Mouse (Mus musculus): ENCODE measurements around the gene Arid1b. TPM values are rescaled to one million over a fixed set of nuclear protein-coding genes. Genes with fewer than 3 reads are reported as not detected.

Gene Arid1b
- polyA plus RNA-seq, 1 experiment from 2014 or later, result 7.2 TPM

DNA sequence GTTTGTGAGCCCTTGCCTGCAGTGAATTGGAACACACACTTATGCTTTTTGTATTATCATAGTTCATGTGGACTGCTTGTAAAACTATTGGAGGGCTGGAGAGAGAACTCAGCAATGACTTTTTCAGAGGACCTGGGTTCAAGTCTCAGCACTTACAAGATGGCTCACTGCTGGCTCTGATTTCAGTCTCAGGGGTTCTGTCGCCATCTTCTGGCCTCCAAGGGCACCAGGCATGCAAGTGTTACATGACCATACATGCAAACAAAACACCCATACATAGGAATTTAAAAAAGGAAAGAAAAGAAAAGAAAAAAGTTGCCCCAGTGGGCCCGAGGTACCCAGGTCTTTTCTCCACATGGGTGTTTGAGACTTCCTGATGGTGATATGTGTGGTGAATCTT is 32.4 kb downstream of the Arid1b start:
- no peaks in the 10 kb centered on the region for H3K27me3 ChIP-seq (replicated peaks; ENCODE audit: insufficient read depth, low read length)

DNA sequence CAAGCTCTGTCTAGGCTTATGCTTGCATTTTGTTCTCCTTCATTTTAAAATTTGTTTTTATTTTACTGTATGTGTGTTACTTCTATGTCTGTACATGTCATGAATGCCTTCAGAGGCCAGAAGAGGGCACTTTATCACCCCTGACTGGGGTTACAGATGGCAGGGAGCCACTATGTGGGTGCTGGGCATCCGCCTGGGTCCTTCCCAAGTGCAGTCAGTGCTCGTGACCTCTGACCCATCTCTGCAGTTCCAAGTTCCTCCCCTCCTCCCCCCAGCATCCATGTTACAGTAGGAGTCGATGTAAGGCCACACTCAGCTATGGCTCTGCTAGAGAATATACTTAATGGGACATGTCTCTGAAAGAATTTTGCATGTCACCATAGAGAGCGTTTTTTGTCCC is 35.0 kb downstream of the Arid1b start:
- no peak for TF ChIP-seq EP300 (IDR thresholded peaks at IDR 0.05)
- TF ChIP-seq CTCF (IDR thresholded peaks at IDR 0.05), result peak; percentile 11; the same call in 1 of the 2 replicates
- no peak for ATAC-seq
- no peak overlapping the region for H3K9ac ChIP-seq (replicated peaks; ENCODE audit: low read depth)
- H3K4me3 ChIP-seq (ENCODE audit: low read depth, low read length), result no peak overlapping the region
- H3K4me2 ChIP-seq (replicated peaks; ENCODE audit: low read depth, low read length), result no peak overlapping the region
- H3K9me3 ChIP-seq (ENCODE audit: low read length), result no peaks in the 10 kb centered on the region
- no peak overlapping the region for H3K27ac ChIP-seq (ENCODE audit: low read length)
- no peak for DNase-seq (ENCODE audit: low spot score)
- WGBS, result 82% methylated on average over 4 of the region's 4 CpGs
- no peaks in the 10 kb centered on the region for H3K27me3 ChIP-seq (replicated peaks; ENCODE audit: insufficient read depth, low read length)
- H3K36me3 ChIP-seq (ENCODE audit: insufficient read depth, low read length), result no peaks in the 10 kb centered on the region
- H3K4me1 ChIP-seq (ENCODE audit: insufficient read depth, low read depth, low read length), result peaks cover 8% of the 10 kb centered on the region; the same call in 1 of the 2 replicates

More for the DNA sequence above, 32.4 kb downstream of the Arid1b start:
- no peak overlapping the region for H3K4me3 ChIP-seq (ENCODE audit: low read depth, low read length)
- no peak overlapping the region for H3K9ac ChIP-seq (replicated peaks; ENCODE audit: low read depth)
- no peak for DNase-seq (ENCODE audit: low spot score)
- no peak for ATAC-seq
- H3K27ac ChIP-seq (ENCODE audit: low read length), result no peak overlapping the region
- TF ChIP-seq EP300 (IDR thresholded peaks at IDR 0.05) (no peak), CTCF (IDR thresholded peaks at IDR 0.05) (peak; percentile 53)
- H3K36me3 ChIP-seq (ENCODE audit: insufficient read depth, low read length), result no peaks in the 10 kb centered on the region
- peaks cover 18% of the 10 kb centered on the region for H3K4me1 ChIP-seq (ENCODE audit: insufficient read depth, low read depth, low read length)
- no peaks in the 10 kb centered on the region for H3K9me3 ChIP-seq (ENCODE audit: low read length)
- WGBS, result 58% methylated on average over 2 of the region's 2 CpGs
- no peak overlapping the region for H3K4me2 ChIP-seq (replicated peaks; ENCODE audit: low read depth, low read length)

DNA sequence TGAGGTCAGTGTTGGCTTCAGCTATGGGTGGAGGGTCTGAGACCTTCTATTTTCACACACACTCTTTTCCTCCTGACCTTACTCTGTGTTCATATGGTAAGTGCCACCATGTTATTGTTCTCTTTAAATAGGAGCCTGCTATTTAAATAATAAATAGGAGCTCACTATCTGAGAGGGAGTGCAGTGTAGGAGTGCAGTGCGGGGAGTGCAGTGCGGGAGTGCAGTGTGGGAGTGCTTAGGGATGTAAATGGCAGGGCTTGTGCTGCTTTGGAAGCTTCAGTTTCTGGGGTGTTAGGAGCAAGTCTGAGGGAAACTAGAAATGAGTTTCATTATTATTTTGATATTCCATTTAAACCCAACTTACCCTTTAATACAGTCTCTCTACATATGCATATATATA is 36.2 kb downstream of the Arid1b start:
- 78% methylated on average over 2 of the region's 2 CpGs for WGBS
- no peak for DNase-seq (ENCODE audit: low spot score)
- TF ChIP-seq CTCF (IDR thresholded peaks at IDR 0.05) (no peak), EP300 (IDR thresholded peaks at IDR 0.05) (no peak)
- Histone ChIP-seq H3K4me3 (ENCODE audit: low read depth, low read length) (no peak overlapping the region), H3K36me3 (ENCODE audit: insufficient read depth, low read length) (no peaks in the 10 kb centered on the region), H3K9me3 (ENCODE audit: low read length) (no peaks in the 10 kb centered on the region), H3K9ac (replicated peaks; ENCODE audit: low read depth) (no peak overlapping the region), H3K4me1 (ENCODE audit: insufficient read depth, low read depth, low read length) (peaks cover 8% of the 10 kb centered on the region; the same call in 1 of the 2 replicates), H3K27ac (ENCODE audit: low read length) (no peak overlapping the region), H3K4me2 (replicated peaks; ENCODE audit: low read depth, low read length) (no peak overlapping the region), H3K27me3 (replicated peaks; ENCODE audit: insufficient read depth, low read length) (no peaks in the 10 kb centered on the region)
- no peak for ATAC-seq

DNA sequence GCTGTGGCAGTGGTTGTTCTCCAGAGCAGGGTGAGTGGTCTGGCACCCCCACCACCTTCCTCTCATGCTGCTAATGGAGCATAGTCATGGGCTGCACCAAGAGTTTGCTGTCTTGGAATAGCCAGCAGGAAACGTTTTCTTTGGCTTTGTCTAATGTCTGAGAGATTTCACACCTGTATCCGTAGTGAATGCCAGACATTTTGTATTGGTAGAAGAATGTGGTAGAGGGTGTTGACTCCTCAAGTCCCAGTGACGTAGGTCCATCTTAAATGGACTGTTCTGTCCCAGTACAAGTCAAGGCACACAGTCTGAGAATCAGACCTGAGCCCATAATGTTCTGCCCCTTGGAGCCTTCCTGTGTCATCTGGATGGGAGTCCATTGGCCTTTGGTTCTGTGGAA is 39.2 kb downstream of the Arid1b start:
- no peak overlapping the region for H3K9ac ChIP-seq (replicated peaks; ENCODE audit: low read depth)
- no peak for DNase-seq (ENCODE audit: low spot score)
- no peak overlapping the region for H3K27ac ChIP-seq (ENCODE audit: low read length)
- no peaks in the 10 kb centered on the region for H3K27me3 ChIP-seq (replicated peaks; ENCODE audit: insufficient read depth, low read length)
- WGBS, result 62% methylated on average over 3 of the region's 3 CpGs
- TF ChIP-seq CTCF (IDR thresholded peaks at IDR 0.05) (no peak), EP300 (IDR thresholded peaks at IDR 0.05) (0 out of 2 replicates have a peak, but pooled peaks have one; percentile 10)
- peaks cover 8% of the 10 kb centered on the region; the same call in 1 of the 2 replicates for H3K4me1 ChIP-seq (ENCODE audit: insufficient read depth, low read depth, low read length)
- no peaks in the 10 kb centered on the region for H3K9me3 ChIP-seq (ENCODE audit: low read length)
- no peak overlapping the region for H3K4me2 ChIP-seq (replicated peaks; ENCODE audit: low read depth, low read length)
- ATAC-seq, result no peak; the same call in 1 of the 2 replicates
- no peaks in the 10 kb centered on the region for H3K36me3 ChIP-seq (ENCODE audit: insufficient read depth, low read length)
- no peak overlapping the region for H3K4me3 ChIP-seq (ENCODE audit: low read depth, low read length)

DNA sequence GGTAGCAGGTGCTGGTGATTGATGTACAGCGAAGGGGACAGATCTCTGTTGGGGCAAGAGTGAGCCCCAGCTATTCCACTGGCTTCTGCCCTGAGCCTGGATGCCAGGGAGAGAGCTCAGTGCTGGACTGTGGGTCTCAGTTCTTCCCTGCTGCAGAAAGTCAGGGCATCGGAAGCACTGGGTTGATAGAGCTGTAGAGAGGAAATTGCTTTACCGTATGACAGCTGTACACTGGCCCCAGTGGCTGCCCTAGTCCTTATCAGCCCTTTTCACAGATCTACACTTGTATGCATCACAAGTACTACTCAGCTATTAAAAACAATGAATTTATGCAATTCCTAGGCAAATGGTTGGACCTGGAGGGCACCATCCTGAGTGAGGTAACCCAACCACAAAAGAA is 40.1 kb downstream of the Arid1b start:
- H3K9ac ChIP-seq (replicated peaks; ENCODE audit: low read depth), result no peak overlapping the region
- 57% methylated on average over 3 of the region's 3 CpGs for WGBS
- no peaks in the 10 kb centered on the region for H3K9me3 ChIP-seq (ENCODE audit: low read length)
- DNase-seq (ENCODE audit: low spot score) (no peak), ATAC-seq (peak; percentile 60)
- no peak overlapping the region for H3K27ac ChIP-seq (ENCODE audit: low read length)
- no peaks in the 10 kb centered on the region for H3K27me3 ChIP-seq (replicated peaks; ENCODE audit: insufficient read depth, low read length)
- H3K36me3 ChIP-seq (ENCODE audit: insufficient read depth, low read length), result no peaks in the 10 kb centered on the region
- no peak overlapping the region for H3K4me3 ChIP-seq (ENCODE audit: low read depth, low read length)
- H3K4me1 ChIP-seq (ENCODE audit: insufficient read depth, low read depth, low read length), result peaks cover 8% of the 10 kb centered on the region; the same call in 1 of the 2 replicates
- H3K4me2 ChIP-seq (replicated peaks; ENCODE audit: low read depth, low read length), result no peak overlapping the region
- 0 out of 2 replicates have a peak, but pooled peaks have one; percentile 11 for TF ChIP-seq EP300 (IDR thresholded peaks at IDR 0.05)
- TF ChIP-seq CTCF (IDR thresholded peaks at IDR 0.05), result no peak

DNA sequence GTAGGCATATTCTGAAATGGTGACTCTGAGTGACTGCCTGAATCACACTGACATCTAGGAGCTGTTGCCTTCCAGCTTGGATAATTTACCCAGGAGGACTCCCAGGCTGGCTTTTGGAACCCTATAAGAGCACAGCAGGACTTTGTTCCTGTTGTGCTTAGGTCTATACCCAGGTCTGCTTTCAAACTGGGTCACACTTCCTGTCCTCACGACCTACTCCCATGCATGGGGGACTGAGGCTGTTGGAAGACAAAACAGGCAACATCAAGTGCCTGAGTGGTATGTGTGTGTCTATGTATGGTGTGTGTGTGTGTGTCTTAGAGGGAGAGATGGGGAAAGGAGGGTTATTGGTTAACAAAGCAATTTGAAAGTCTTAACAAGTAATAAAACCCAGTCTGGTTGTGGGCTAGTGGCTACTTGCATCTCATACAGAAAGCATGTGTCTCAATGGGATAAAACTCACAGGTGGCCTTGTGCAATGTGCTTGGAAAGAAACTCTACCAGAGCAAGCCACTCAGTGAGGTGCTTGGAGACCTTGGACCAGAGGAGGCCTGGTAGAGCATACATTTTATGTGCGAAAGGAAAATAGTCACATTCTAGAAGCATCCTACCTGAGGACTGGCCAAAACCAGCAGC is 42.2 kb downstream of the Arid1b start:
- H3K4me1 ChIP-seq (ENCODE audit: insufficient read depth, low read depth, low read length), result peaks cover 5% of the 10 kb centered on the region; the same call in 1 of the 2 replicates
- no peak overlapping the region for H3K4me2 ChIP-seq (replicated peaks; ENCODE audit: low read depth, low read length)
- no peaks in the 10 kb centered on the region for H3K9me3 ChIP-seq (ENCODE audit: low read length)
- ATAC-seq (no peak; the same call in 1 of the 2 replicates), DNase-seq (ENCODE audit: low spot score) (no peak)
- H3K27ac ChIP-seq (ENCODE audit: low read length), result no peak overlapping the region
- H3K4me3 ChIP-seq (ENCODE audit: low read depth, low read length), result no peak overlapping the region
- WGBS, result 48% methylated on average over 2 of the region's 2 CpGs
- no peaks in the 10 kb centered on the region for H3K27me3 ChIP-seq (replicated peaks; ENCODE audit: insufficient read depth, low read length)
- H3K36me3 ChIP-seq (ENCODE audit: insufficient read depth, low read length), result no peaks in the 10 kb centered on the region
- TF ChIP-seq EP300 (IDR thresholded peaks at IDR 0.05), result no peak
- no peak for TF ChIP-seq CTCF (IDR thresholded peaks at IDR 0.05)
- no peak overlapping the region for H3K9ac ChIP-seq (replicated peaks; ENCODE audit: low read depth)

Measured in lung, postnatal 0 days (tissue).